Mouse (Mus musculus) ES-Bruce4 (cell line): ENCODE measurements around the gene Nrg3.

Source experiments
- CTCF ChIP-seq: IDR thresholded peaks from one replicate; pipeline ENCODE4 v1.8.1; 2011; ENCODE audit warnings: low read depth, low read length
- EP300 ChIP-seq: IDR thresholded peaks from 2 replicates; pipeline ENCODE4 v1.6.1; 2011; ENCODE audit warnings: low read depth, low read length; ENCODE audit not compliant: insufficient read depth
- POLR2A ChIP-seq: IDR thresholded peaks from one replicate; pipeline ENCODE4 v1.8.1; 2011; ENCODE audit warnings: low read length; ENCODE audit not compliant: insufficient read depth

GRCm38 (mm10) chr14:38959367-38959766 lies 513.5 kb downstream of the Nrg3 start:
- TF ChIP-seq CTCF, result no peak
- no peak for TF ChIP-seq POLR2A
- no peak for TF ChIP-seq EP300
